Mouse (Mus musculus): ENCODE measurements around the gene Map4k4. TPM values are rescaled to one million over a fixed set of nuclear protein-coding genes. Genes with fewer than 3 reads are reported as not detected.

The Map4k4 gene
- polyA plus RNA-seq (2015; fragmentation: Nextera tagmentation; extraction: Ambion mirVana), result 22.9 and 24.8 TPM in 2 replicates

DNA sequence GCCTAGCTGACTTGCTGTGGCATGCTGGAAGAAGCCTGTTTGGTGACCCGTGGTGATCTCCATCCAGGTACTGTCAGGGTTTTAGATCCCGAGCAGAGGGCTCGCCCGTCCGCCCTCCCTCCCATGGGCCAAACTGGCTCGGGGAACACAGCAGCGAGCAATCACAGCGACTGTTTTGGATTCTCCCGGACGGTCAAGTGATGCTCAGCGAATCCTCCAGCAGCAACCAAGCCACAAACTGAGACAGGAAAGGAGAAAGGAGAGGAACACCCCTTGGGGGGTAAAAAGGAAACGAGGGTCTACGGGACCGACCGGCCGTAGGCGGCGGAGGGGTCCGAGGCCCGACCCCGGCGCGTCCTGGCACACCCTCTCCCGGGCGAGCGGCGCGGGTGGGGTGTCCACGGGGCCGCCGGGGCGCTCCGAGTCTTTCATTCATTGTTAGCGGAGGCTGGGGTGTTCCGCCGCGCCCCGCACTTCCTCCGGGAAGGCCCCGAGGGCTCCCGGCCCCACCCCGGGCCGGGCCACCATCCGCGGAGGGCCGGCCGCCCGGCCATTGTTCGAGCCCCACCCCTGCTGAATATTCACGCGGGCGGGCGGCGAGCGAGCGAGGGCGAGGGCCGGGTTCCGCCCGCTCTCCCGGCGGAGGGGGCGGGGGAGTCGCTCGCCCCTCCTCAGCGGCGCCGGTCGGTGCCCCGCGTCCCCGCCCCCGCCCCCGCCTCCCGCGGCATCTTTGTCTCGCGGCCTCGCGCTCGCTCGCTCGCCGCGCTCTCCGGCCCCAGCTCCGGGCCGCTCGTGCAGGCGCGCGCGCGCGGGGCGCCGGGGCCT, at the start of gene Map4k4:
TSS of gene Map4k4 (plus strand) at position 733 of the 825 bp plus-strand sequence.
- Histone ChIP-seq H3K27me3 (no peaks in the 10 kb centered on the region), H3K36me3 (no peaks in the 10 kb centered on the region), H3K9ac (peak within 1 kb of the TSS; percentile 98), H3K4me3 (peak within 1 kb of the TSS; percentile 95), H3K4me1 (replicated peaks) (peaks cover 34% of the 10 kb centered on the region), H3K27ac (peak within 1 kb of the TSS; percentile 98), H3K9me3 (replicated peaks) (no peaks in the 10 kb centered on the region), H3K4me2 (peak within 1 kb of the TSS; percentile 80)
- 2% methylated on average over 45 of the region's 97 CpGs for WGBS
- ATAC-seq (replicated peaks; ENCODE audit: insufficient number of reproducible peaks, insufficient read depth, low FRiP score, low read depth), result peak; percentile 90

DNA sequence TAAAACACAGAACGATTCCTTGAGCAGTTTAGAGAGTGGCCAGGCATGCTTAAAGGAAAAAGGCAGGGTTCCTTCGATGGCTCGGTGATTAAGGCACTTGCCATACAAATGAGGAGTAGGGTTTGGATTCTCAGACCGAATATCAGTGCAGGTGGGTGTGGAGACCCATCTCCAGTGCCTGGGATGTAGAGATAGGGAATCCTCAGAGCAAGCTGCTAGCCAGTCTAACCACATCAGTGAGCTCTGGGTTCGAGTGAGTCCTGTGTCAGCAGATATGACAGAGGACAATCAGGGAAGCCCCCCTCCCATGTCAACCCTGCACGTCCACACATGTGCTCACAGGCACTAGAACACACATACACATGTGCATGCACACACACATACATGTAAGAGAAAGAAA, 44.8 kb upstream of the Map4k4 start:
- Histone ChIP-seq H3K4me1 (replicated peaks) (peaks cover 25% of the 10 kb centered on the region), H3K9ac (no peak overlapping the region), H3K4me2 (no peak overlapping the region), H3K4me3 (no peak overlapping the region), H3K9me3 (replicated peaks) (no peaks in the 10 kb centered on the region), H3K27me3 (no peaks in the 10 kb centered on the region), H3K27ac (no peak overlapping the region), H3K36me3 (no peaks in the 10 kb centered on the region)
- WGBS, result 84% methylated on average over 6 of the region's 6 CpGs
- ATAC-seq (replicated peaks; ENCODE audit: insufficient number of reproducible peaks, insufficient read depth, low FRiP score, low read depth), result no peak

DNA sequence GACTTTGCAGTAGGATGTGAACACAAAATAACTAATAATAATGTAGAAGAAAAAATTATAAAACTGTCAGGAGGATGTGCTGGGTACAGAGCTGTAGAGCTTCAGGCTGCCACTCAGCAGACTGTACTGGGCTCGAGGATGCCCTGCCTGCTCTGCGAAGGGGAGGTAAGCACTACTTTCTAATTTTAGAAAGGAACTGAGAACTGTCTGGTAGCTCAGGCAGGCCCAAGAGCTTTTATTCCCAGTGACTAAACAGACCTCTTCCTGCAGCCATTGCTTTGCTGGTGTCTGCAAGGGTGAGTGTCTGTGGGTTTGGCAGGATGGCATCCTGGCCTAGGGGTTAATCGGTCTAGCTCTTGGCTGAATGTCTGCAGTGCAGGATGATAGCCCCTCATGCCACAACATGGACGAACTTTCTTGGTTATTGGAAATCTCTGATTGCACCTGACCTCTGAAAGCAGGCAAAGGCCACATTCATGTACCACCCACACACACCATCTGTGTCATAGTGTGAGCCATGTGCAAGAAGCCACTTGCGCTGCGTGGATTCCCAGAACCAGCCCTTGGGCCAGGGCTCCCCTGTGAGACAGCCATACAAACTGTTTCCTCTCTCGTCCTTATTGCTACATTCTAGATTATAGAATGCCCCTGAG, 43.8 kb upstream of the Map4k4 start:
- Histone ChIP-seq H3K27me3 (no peaks in the 10 kb centered on the region), H3K4me3 (no peak overlapping the region), H3K4me1 (replicated peaks) (peaks cover 18% of the 10 kb centered on the region), H3K27ac (peak overlapping the region; percentile 8; the same call in 1 of the 2 replicates), H3K36me3 (no peaks in the 10 kb centered on the region), H3K9me3 (replicated peaks) (no peaks in the 10 kb centered on the region), H3K4me2 (no peak overlapping the region), H3K9ac (no peak overlapping the region)
- no peak; the same call in 1 of the 2 replicates for ATAC-seq (replicated peaks; ENCODE audit: insufficient number of reproducible peaks, insufficient read depth, low FRiP score, low read depth)
- WGBS, result 62% methylated on average over 7 of the region's 7 CpGs

DNA sequence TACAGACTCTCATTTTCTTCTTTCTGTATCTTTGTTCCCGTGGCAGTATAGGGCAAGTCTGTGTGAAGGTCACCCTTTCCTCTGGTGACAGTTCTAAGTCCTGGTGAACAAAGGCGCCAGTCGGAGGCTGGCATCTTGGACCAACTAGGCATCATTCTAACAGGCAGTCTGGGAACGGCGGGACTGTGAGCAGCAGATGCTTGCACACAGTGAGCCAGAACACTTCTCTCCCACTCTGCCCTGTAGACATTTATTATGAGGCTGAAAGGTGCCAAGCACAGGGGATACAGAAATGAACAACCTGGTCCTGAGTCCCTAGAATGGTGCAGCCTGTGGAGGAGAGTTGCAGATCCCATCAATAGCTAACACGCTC, 43.3 kb upstream of the Map4k4 start:
- 83% methylated on average over 6 of the region's 6 CpGs for WGBS
- Histone ChIP-seq H3K4me1 (replicated peaks) (peaks cover 17% of the 10 kb centered on the region), H3K9ac (no peak overlapping the region), H3K27me3 (no peaks in the 10 kb centered on the region), H3K9me3 (replicated peaks) (no peaks in the 10 kb centered on the region), H3K27ac (peak overlapping the region; percentile 8; the same call in 1 of the 2 replicates), H3K4me2 (no peak overlapping the region), H3K4me3 (no peak overlapping the region), H3K36me3 (no peaks in the 10 kb centered on the region)
- ATAC-seq (replicated peaks; ENCODE audit: insufficient number of reproducible peaks, insufficient read depth, low FRiP score, low read depth), result no peak

DNA sequence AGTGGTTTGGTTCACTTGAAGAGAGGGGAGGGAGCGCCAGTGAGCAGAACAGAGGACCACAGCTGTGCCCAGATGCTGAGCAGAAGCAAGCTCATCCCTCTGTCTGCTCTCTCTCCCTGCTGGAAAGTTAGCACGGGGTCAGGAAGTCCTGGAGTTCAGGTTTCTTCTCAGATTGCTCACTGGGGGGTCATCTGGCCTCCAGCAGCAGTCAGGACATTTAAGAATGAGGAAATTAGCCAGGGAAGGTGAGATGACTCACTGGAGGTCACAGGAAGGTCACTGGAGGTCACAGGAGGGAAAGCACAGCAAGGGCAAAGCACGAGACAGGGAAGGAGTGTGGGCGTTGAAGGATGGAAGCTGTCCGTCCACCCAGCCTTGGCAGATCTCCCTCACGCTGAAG, 41.5 kb upstream of the Map4k4 start:
- Histone ChIP-seq H3K4me1 (replicated peaks) (peaks cover 16% of the 10 kb centered on the region), H3K27ac (no peak overlapping the region), H3K36me3 (no peaks in the 10 kb centered on the region), H3K4me2 (no peak overlapping the region), H3K27me3 (no peaks in the 10 kb centered on the region), H3K4me3 (no peak overlapping the region), H3K9ac (no peak overlapping the region), H3K9me3 (replicated peaks) (no peaks in the 10 kb centered on the region)
- WGBS, result 26% methylated on average over 6 of the region's 6 CpGs
- no peak for ATAC-seq (replicated peaks; ENCODE audit: insufficient number of reproducible peaks, insufficient read depth, low FRiP score, low read depth)

DNA sequence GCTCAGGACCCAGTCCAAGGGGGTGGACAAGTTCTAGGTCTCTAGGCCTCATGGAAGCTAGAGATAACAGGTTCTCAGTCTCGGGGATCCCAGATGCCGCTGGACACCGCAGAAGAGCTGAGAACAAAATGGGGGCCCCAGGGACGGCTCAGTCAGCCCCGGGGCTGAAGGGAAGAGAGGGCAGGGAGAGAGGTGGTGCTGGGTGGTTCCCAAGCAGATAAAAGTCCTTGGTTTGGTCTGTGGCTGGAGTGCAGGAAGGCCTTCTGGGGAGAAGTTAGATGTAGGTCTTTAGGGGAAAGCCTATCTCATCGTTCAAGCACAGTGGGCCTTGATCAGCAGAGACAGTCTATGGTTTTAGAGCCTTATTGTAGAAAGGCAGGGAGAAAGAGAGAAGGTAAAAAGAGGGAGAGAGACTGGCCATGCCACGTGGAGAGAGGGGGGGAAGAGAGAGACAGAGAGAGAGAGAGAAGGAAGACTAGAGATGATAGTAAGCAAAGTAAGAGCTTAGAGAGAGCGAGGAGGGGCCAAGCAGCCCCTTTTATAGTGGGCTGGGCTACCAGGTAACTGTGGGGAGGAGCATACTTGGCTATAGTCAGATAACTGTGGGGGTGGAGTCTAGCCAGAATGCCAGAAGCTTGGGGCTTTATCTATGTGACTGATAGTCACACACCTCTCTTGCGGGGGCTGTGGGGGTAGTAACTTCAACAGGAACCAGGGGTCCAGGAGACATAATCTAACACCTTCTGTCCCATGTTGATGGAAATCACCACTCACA, 34.2 kb upstream of the Map4k4 start:
- Histone ChIP-seq H3K27ac (peak overlapping the region; percentile 88), H3K36me3 (no peaks in the 10 kb centered on the region), H3K4me1 (replicated peaks) (peaks cover 39% of the 10 kb centered on the region), H3K27me3 (no peaks in the 10 kb centered on the region), H3K9ac (no peak overlapping the region), H3K4me2 (no peak overlapping the region), H3K9me3 (replicated peaks) (no peaks in the 10 kb centered on the region), H3K4me3 (no peak overlapping the region)
- no peak for ATAC-seq (replicated peaks; ENCODE audit: insufficient number of reproducible peaks, insufficient read depth, low FRiP score, low read depth)
- 68% methylated on average over 9 of the region's 9 CpGs for WGBS

DNA sequence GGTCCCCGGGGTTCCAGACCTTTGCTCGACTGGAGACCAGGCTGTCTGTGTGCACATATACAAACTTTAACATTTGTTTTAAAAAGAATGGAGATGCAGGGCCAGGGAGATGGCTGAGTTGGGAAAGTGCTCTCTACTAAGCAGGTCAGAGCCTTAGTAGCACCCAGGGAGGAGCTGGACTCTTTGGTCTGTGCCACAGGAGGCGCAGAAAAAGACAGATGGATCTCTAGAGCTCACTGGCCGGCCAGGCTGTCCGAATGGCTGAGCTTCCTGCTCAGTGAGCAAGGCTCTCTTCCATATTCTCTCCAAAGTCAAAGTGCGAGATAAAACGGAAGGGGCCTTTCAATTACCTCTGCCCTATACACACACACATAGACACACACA, 33.6 kb upstream of the Map4k4 start:
- Histone ChIP-seq H3K36me3 (no peaks in the 10 kb centered on the region), H3K9me3 (replicated peaks) (no peaks in the 10 kb centered on the region), H3K9ac (no peak overlapping the region), H3K4me2 (no peak overlapping the region), H3K4me3 (no peak overlapping the region), H3K27me3 (no peaks in the 10 kb centered on the region), H3K27ac (peak overlapping the region; percentile 88), H3K4me1 (replicated peaks) (peaks cover 39% of the 10 kb centered on the region)
- no peak for ATAC-seq (replicated peaks; ENCODE audit: insufficient number of reproducible peaks, insufficient read depth, low FRiP score, low read depth)
- WGBS, result 51% methylated on average over 7 of the region's 7 CpGs

DNA sequence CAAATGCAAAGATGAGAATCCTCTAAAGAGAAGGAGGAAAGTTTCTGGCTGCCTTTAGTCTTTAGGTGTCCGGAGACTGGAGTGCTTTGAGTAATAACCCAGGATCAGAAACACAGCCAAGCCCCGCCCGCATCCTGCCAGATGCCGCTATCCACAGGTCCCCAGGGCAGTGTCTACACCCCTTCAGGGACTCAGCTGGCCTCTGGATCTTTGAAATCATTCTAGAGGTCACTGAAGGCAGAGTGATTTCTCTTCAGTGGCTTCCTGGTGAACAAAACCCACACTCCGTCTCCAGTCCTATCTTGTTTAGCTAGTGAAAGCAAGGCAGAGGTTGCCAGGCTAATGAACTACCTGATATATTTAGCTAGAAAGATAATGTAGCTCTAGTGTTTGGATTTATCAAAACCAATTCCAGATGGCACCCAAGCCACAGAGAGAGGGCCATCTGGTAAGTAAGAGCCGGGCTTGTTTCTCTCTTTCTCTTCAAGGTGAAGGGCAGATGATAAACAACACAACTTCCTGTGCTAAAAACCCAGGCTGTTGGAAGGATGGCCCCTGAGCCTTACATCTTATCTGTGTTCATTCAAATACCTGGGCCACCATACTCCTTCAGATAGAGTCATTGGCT, 32.6 kb upstream of the Map4k4 start:
- H3K9me3 ChIP-seq (replicated peaks), result no peaks in the 10 kb centered on the region
- no peaks in the 10 kb centered on the region for H3K36me3 ChIP-seq
- peak overlapping the region; percentile 28 for H3K4me2 ChIP-seq
- H3K9ac ChIP-seq, result no peak overlapping the region
- no peaks in the 10 kb centered on the region for H3K27me3 ChIP-seq
- no peak overlapping the region for H3K4me3 ChIP-seq
- H3K4me1 ChIP-seq (replicated peaks), result peaks cover 39% of the 10 kb centered on the region
- peak; percentile 75 for ATAC-seq (replicated peaks; ENCODE audit: insufficient number of reproducible peaks, insufficient read depth, low FRiP score, low read depth)
- H3K27ac ChIP-seq, result peak overlapping the region; percentile 88
- 15% methylated on average over 6 of the region's 6 CpGs for WGBS

DNA sequence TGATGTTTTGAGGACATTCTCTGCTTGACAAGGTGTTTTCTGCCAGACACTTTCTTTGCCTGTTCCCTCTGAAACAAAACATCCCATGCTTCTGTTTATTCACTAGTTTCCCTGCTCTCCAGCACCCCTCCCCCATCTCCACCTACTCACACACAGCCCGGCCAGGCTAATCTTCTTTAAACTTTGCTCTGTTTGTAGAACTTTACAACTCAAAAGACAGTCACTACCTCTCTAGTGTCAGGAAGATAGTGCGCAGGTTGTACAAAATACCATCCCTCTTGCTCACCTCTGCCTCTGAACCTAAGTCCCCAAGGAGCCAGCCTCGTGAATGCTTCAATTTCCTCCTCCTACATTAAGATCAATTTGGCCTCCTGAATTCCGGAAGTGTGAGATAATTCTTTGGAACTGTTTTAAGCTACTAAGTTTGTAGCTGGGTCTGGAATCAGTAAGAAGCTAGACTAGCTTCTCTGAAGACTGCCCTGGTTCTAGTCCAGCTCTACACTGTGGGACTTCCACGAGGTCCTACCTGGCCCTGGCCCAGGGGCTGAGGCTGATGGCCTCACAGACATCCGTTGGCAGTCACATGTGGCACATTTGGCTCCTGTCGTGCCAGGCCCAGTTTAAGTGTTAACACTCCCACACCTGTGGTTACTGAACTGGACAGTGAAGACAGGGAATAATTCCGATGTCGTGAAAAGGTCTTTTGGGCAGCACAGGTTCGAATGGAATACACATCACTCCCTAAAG, 31.7 kb upstream of the Map4k4 start:
- ATAC-seq (replicated peaks; ENCODE audit: insufficient number of reproducible peaks, insufficient read depth, low FRiP score, low read depth), result no peak
- no peak overlapping the region for H3K4me2 ChIP-seq
- H3K36me3 ChIP-seq, result no peaks in the 10 kb centered on the region
- H3K4me1 ChIP-seq (replicated peaks), result peaks cover 39% of the 10 kb centered on the region
- no peaks in the 10 kb centered on the region for H3K9me3 ChIP-seq (replicated peaks)
- no peak overlapping the region for H3K4me3 ChIP-seq
- H3K9ac ChIP-seq, result no peak overlapping the region
- no peaks in the 10 kb centered on the region for H3K27me3 ChIP-seq
- WGBS, result 43% methylated on average over 10 of the region's 10 CpGs
- H3K27ac ChIP-seq, result peak overlapping the region; percentile 88

DNA sequence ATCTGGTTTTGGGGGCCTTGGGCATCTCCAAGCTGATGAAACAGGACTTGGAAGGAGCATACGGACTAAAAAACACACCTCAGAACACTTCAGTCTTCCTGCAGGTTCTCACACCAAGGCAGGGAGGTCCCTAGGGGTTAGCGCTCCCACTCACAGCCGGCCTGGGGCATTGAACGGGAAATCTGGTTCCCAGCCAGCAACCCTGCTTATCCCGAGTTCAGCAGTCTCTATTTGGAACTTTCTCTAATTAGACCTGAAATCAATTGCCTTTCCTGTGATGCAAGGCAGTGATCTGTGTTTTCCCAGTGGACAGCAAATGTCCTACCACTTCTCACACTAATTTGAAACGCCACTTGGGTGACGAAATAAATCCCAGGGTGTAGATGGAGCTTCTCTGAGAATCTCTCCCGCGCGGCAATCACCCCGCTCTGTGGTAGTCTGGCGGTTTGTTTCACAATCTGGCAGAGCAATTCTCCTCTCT, 31.0 kb upstream of the Map4k4 start:
- no peaks in the 10 kb centered on the region for H3K36me3 ChIP-seq
- no peak overlapping the region for H3K9ac ChIP-seq
- no peaks in the 10 kb centered on the region for H3K27me3 ChIP-seq
- WGBS, result 49% methylated on average over 12 of the region's 12 CpGs
- ATAC-seq (replicated peaks; ENCODE audit: insufficient number of reproducible peaks, insufficient read depth, low FRiP score, low read depth), result no peak
- H3K4me3 ChIP-seq, result no peak overlapping the region
- peak overlapping the region; percentile 88; the same call in 1 of the 2 replicates for H3K27ac ChIP-seq
- peak overlapping the region; percentile 16; the same call in 1 of the 2 replicates for H3K4me2 ChIP-seq
- no peaks in the 10 kb centered on the region for H3K9me3 ChIP-seq (replicated peaks)
- peaks cover 39% of the 10 kb centered on the region for H3K4me1 ChIP-seq (replicated peaks)

All from heart, embryonic 15.5 days (tissue).